Mouse (Mus musculus) CH12.LX (cell line): ENCODE results near the gene 4930596D02Rik.

Experiments
- CTCF ChIP-seq, 2 experiments: IDR thresholded peaks in 1 of 2; conservative IDR thresholded peaks in 1 of 2; 2 replicates each; pipeline ENCODE4 v1.5.1; 2011 to 2012; ENCODE audit warnings: low read depth in 2 of 2, low read length in 2 of 2, improper control_type of control experiment in 1 of 2, inconsistent platforms in 1 of 2, mild to moderate bottlenecking in 1 of 2, moderate library complexity in 1 of 2
- MAFK ChIP-seq: IDR thresholded peaks from 2 replicates; pipeline ENCODE4 v1.6.1; 2011; ENCODE audit warnings: low read length, improper control_type of control experiment; ENCODE audit not compliant: insufficient replicate concordance
- POLR2A ChIP-seq: IDR thresholded peaks from 2 replicates; pipeline ENCODE4 v1.6.1; 2011; ENCODE audit warnings: low read depth, mild to moderate bottlenecking, improper control_type of control experiment, low read length
- POLR2AphosphoS2 ChIP-seq: IDR thresholded peaks from 2 replicates; pipeline ENCODE4 v1.6.1; 2011; ENCODE audit warnings: low read depth, low read length, improper control_type of control experiment
- RAD21 ChIP-seq: IDR thresholded peaks from 2 replicates; pipeline ENCODE4 v1.6.1; 2011; ENCODE audit warnings: low read depth, mild to moderate bottlenecking, low read length, improper control_type of control experiment, moderate library complexity

- TF ChIP-seq POLR2A, result no peak
- no peak for TF ChIP-seq POLR2AphosphoS2
- no peak for TF ChIP-seq CTCF (conservative IDR thresholded peaks at IDR 0.05 in 1 of 2, IDR thresholded peaks at IDR 0.05 in 1 of 2; ENCODE audit: low read depth in 2 of 2, low read length in 2 of 2)
- no peak for TF ChIP-seq RAD21
- TF ChIP-seq MAFK, result no peak
Measured at GRCm38 (mm10) chr14:35845271-35845670, 33.5 kb upstream of the 4930596D02Rik start.
